Mouse (Mus musculus): ENCODE measurements around the gene Bscl2.
"Not testable (repeated sequence)": the region's sequence is repeated elsewhere in the genome, so short reads cannot be mapped to it uniquely, and the experiment has no call there.

The Bscl2 gene

GRCm38 (mm10) chr19:8830664-8831063 lies 6.6 kb upstream of the Bscl2 start:
- no peak for DNase-seq (ENCODE audit: low spot score in 2 of 2)

- DNase-seq (ENCODE audit: low spot score in 2 of 2): no peak
These were observed 6.0 kb upstream of the Bscl2 start for GRCm38 (mm10) chr19:8831262-8831661.

- no peak for DNase-seq (ENCODE audit: low spot score in 2 of 2)
These were observed 4.3 kb upstream of the Bscl2 start for GRCm38 (mm10) chr19:8832971-8833370.

GRCm38 (mm10) chr19:8836327-8836726 lies 940 bp upstream of the Bscl2 start:
- DNase-seq (ENCODE audit: low spot score in 2 of 2): not testable (repeated sequence)

GRCm38 (mm10) chr19:8838041-8838730 lies 919 bp downstream of the Bscl2 start:
- no peak for DNase-seq (ENCODE audit: low spot score in 2 of 2)

- peak; percentile 81 to 82 for DNase-seq (ENCODE audit: low spot score in 2 of 2)
These were observed 2.0 kb downstream of the Bscl2 start, which contains the start of gene Gng3 for GRCm38 (mm10) chr19:8839103-8839907. Gene Gng3, minus strand, starts transcription at chr19:8839194.

- no peak for DNase-seq (ENCODE audit: low spot score in 2 of 2)
These were observed 2.9 kb downstream of the Bscl2 start for GRCm38 (mm10) chr19:8839908-8840791.

GRCm38 (mm10) chr19:8841012-8841411 lies 3.7 kb downstream of the Bscl2 start:
- DNase-seq (ENCODE audit: low spot score in 2 of 2): no peak

- no peak for DNase-seq (ENCODE audit: low spot score in 2 of 2)
These were observed 5.7 kb downstream of the Bscl2 start for GRCm38 (mm10) chr19:8842961-8843360.

GRCm38 (mm10) chr19:8844371-8845129 lies 7.3 kb downstream of the Bscl2 start:
- peak; percentile 68 to 81 for DNase-seq (ENCODE audit: low spot score in 2 of 2)

GRCm38 (mm10) chr19:8848356-8848755 lies 11.1 kb downstream of the Bscl2 start:
- DNase-seq (ENCODE audit: low spot score in 2 of 2): no peak

- no peak for DNase-seq (ENCODE audit: low spot score in 2 of 2)
These were observed 13.2 kb downstream of the Bscl2 start, which contains the start of gene Lrrn4cl for GRCm38 (mm10) chr19:8850402-8850901. Gene Lrrn4cl, plus strand, starts transcription at chr19:8850768.

- DNase-seq (ENCODE audit: low spot score in 2 of 2): no peak
These were observed 14.4 kb downstream of the Bscl2 start for GRCm38 (mm10) chr19:8851639-8852038.

GRCm38 (mm10) chr19:8852236-8852928 lies 15.1 kb downstream of the Bscl2 start:
- no peak for DNase-seq (ENCODE audit: low spot score in 2 of 2)

- no peak for DNase-seq (ENCODE audit: low spot score in 2 of 2)
These were observed 15.8 kb downstream of the Bscl2 start for GRCm38 (mm10) chr19:8853117-8853516.

- DNase-seq (ENCODE audit: low spot score in 2 of 2): no peak
These were observed 20.4 kb downstream of the Bscl2 start for GRCm38 (mm10) chr19:8857689-8858088.

GRCm38 (mm10) chr19:8859018-8859417 lies 21.8 kb downstream of the Bscl2 start:
- DNase-seq (ENCODE audit: low spot score in 2 of 2): no peak

- no peak for DNase-seq (ENCODE audit: low spot score in 2 of 2)
These were observed 27.0 kb downstream of the Bscl2 start for GRCm38 (mm10) chr19:8864265-8864664.

- DNase-seq (ENCODE audit: low spot score in 2 of 2): not testable (repeated sequence)
These were observed 33.1 kb downstream of the Bscl2 start for GRCm38 (mm10) chr19:8870381-8870780.

- no peak for DNase-seq (ENCODE audit: low spot score in 2 of 2)
These were observed 33.6 kb downstream of the Bscl2 start for GRCm38 (mm10) chr19:8870838-8871237.
